Mouse (Mus musculus) kidney, adult 8-10 months (tissue): ENCODE data around the gene Pappa.

Experiments
- DNase-seq, 2 experiments: peaks; one replicate each; pipeline ENCODE4 v3.0.0; 2022

Pappa gene

DNA sequence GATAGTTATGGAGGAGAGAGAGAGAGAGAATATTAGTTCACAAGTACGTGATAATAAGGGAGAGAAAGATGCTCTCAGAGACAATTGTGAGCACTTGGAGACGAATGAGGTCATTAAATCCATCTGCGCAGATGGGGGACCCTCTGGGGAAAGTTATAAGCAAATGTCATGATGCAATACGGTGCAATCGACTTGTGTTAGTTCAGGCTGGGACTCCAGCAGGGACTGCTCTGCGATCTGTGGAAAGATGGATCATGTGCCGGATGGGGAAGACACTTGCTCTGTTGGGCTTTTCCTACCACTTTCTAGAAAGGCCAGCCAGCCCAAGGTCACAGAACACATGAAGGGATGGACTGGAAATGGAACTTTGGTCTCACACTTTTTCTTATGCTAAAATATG, 226.5 kb downstream of the Pappa start:
- DNase-seq, result no peak

DNA sequence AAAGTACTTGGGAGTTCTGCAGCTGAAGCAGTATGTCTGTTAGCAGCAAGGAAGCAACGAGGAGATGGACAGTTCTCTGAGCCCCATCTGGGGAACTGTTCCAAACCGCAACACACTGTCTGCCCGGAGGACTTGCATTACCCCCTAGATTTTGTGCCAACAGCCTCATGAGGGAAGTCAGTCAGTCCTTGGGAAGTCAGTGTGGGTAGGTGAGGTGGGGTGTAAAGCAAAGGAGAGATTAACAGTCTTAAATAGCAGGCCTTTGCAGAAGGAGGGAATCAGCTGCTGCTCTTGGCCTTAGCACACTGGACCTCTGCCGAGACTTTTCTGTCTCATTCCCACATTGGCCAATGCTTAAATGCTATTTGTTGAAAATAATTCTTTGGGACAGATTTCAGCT, 230.6 kb downstream of the Pappa start:
- DNase-seq, result no peak

DNA sequence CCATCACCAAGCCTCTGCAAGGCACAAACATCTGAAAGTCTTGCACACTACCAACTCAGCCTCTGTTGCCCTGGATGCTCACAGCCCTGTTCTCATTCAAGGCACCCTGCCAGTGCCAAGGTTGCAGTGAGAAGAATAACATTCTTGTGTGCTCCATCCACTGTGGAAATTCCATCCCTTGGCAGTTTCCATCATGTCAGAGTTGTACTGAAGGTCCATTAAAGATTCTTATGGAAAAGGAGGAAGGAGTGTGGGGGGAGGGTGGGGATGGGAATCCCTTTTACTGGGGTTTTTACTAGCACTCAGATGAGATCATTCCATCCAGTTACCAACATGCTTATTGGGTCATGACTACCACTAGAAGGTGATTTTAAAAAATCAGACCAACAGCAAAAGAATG, 243.2 kb downstream of the Pappa start:
- no peak for DNase-seq

DNA sequence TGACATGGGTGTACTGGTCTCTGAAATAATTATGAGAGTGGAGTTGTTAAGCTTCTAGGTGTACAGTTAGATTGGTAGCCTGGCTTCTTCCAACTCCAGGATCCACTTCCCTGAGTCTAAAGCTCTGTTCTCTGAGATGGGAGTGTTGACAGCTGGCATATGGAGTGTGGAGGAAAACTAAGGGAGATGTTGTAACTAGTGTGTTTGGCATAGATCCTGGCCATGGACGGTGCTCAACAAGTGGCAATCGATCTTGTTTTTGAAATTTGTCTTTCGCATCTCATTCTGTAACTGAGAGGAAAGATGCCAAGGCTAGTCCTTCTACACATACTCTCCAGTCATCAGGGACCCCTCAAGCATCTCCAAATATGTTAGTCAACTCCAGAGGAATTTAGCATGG, 248.8 kb downstream of the Pappa start:
- DNase-seq, result no peak

DNA sequence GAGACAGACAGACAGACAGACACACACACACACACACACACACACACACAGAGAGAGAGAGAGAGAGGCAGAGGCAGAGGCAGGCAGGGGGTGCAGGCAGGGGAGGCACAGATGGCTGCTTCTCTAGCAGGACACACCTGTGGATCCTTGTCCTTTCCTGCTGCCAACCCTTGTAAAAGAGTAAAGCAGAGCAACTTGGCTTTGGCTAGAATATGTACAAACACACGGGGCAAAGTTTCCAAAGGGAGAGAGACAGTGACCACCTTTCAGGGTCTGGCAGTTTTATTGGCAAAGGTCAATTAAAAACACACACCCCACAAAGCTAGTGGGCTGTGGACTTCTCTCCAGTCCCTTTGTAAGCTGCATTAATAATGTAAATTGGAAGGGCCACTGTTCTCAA, 249.9 kb downstream of the Pappa start:
- DNase-seq, result no peak

DNA sequence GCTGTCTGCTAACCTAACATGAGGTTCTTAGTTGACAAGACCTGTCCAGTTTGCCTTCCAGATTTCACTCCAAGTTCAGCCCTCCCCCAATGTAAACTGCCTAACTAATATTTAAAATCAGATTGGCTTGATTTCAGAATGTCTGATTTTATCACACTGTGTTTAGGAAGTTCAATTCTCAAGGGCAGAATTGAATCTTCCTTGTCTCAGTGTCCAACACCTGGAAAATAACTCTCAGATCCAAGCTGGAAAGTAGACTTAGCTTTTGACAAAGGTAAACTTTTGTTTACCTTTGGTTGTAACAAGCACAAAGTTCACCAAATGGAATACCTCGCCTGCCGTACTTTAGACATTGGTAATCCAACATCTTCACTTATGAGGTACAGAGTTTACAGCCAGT, 252.6 kb downstream of the Pappa start:
- DNase-seq, result no peak

DNA sequence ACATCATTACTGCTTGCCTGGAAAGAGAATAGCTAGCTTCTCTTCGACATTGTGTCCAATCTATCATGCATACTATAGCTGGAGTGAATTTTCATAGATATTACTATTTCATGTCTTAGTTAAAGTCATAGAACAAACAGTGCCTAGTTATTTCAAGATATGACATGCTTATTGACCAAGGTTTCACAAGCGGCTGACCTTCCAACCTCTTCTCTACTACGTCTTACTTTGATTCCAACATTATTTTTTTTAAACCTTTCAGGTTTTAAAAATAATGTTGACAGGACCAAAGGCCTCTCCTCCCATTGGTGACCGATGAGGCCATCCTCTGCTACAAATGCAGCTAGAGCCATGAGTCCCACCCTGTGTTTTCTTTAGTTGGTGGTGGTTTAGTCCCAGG, 255.5 kb downstream of the Pappa start:
- DNase-seq, result no peak

DNA sequence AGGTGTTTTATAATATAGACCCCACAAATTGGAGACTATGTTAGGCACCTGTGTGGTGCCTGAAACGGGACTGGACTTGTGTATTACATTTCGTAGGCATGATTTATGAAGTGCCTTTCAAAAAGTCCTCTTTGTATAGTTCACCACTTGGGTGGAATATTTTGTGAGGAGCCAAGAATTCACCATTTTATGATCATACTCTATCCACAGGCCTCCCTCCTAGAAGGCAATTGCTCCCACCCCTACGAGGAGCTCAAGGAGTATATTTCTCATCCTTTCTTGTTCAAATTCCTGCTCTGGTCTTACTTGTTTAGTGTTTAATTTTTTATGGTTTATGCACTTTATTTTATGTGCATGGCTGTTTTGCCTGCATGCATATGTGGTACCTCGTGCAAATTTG, 259.1 kb downstream of the Pappa start:
- no peak for DNase-seq

DNA sequence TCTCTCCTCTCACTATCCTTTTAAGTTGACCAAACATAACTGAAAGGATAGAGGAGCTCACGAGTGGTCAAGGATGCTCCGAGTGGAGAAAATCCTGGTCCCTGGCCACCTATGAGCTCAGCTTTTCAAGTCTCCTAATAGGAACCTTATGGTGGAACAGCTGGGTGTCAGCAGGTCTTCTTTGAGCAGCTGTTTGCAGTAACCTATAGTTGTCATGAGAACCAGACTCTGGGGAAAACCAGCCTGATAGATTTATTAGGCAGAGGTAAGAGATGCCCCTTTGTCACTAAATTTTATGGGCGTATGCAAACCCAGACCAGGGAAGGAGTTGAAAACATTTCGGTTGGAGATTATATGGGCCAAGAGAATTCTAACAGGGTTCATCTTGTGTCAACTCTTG, 267.0 kb downstream of the Pappa start:
- DNase-seq, result no peak

DNA sequence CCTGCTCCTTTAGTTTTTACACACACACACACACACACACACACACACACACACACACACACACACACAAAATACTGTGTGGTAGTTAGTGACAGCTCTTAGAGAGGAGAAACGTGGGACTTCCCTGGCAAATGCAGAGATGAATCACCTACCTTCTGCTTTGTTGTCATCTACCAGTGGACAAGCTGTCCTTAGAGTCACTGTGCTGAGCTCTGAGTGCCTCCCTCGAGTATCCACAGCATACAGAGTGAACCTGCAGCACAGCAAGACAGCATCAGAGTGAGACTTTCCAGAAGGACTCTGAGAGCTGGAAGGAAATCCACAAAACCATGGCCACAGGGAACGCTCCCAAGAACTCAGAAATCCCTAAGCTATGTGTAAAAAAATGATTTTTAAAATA, 272.8 kb downstream of the Pappa start:
- no peak for DNase-seq

DNA sequence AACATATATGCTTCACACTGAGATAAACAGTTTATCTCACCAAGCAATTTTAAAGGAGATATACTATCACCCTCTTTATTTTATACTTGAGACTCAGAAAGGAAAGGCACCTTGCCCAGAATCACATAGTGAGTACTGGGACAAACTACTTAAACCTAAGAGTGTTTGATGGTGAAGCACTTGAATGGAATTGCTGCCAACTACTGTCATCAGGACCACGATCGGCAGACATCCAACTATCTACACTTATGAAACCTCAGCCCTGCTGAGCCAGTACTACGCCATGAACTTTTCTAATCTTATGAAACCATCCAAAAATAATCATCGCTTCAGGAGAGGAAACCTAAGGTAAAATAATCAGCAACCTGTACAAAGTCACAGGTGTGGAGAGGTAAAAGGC, 275.5 kb downstream of the Pappa start:
- no peak for DNase-seq

DNA sequence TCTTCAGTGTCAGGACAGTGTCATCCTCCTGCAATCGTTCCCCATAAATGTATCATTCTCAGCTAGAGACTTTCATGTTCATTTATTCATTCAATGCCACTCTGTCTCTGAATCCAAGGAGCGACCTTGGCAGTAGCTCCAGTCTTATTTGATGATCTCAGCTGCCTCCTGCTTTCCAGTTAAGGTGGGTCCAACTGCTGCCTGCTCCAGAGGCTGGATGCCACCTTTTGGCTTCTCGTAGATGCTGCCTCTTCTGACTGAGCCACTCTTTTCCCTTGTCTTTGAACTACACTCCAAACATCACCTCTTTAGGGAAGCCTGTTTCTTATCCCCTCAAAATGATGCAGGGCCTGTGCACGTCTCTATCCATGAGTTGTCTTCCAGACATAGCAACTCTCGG, 278.3 kb downstream of the Pappa start:
- DNase-seq, result no peak

DNA sequence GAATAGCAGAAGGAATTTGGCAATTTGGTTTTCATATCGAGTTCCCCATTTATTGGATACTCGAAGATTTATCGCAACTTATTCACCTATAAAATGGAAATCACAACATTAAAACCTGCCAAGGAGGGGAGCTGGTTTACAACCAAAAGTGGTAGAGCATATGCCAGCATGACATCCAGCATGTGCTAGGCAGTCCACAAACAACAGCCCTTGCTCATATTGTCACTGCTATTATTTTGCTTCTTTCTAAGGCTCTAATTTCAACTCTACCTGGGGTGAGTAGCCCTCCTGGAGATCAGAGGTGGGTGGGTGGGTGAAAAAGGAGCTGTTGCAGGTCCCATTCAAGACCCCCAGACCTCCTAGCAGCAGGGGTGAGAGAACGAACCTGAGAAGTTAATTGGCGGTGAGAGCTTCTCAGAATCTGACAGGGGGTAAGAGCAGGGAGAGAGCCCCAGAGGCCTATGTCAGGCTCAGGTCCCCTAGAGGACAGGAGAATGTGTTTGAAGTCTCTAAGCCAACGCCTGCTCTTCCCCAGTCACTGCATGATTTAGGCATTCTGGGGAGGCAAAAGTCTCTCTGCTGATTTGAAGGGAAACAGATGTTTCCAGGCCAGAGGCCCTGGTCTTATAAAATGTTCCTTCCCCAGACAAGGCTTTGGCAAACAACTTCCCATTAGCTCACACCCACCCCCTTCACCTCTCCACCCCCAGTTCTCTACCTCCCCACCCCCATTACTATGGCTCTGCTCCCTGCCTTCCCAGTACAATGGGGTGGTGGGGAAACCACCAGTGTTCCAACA, 279.1 kb downstream of the Pappa start:
- no peak for DNase-seq
